Mouse (Mus musculus): ENCODE data around the gene 1700003F12Rik.

- TF ChIP-seq CTCF (IDR thresholded peaks at IDR 0.05; ENCODE audit: borderline replicate concordance, control insufficient read depth, extremely low read depth, insufficient read depth, low read length, poor library complexity) (no peak), POLR2A (IDR thresholded peaks at IDR 0.05; ENCODE audit: control insufficient read depth, extremely low read depth, insufficient read depth, low read length, poor library complexity) (no peak)
Measured at GRCm38 (mm10) chr2:154548688-154549087, 1.8 kb downstream of the 1700003F12Rik start.
